Mouse (Mus musculus): ENCODE data around the gene Grm3.

DNA sequence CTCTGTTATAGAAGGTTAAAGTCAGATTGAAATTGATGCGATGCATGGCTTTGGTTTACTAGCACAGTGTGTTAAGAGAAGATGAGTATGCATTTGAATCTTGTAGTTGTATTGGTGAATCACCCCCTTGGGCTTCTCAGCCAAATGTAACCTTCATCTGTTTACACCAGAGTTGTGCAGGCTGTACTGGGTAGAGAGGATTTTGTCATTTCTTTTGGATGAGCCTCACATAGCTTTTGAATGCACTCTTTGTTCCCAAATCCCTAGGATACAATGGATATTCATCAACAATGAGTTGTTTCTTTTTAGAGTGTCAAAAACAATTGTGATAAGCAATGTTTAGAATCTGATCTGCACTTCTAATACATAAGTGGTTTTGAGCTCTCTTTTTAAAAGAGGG, 17.9 kb downstream of the Grm3 start:
- TF ChIP-seq POLR2A (IDR thresholded peaks at IDR 0.05; ENCODE audit: borderline replicate concordance, insufficient read depth, low read length) (no peak), CTCF (IDR thresholded peaks at IDR 0.05; ENCODE audit: borderline replicate concordance, insufficient read depth, low read depth, low read length) (no peak)
